Mouse (Mus musculus) activated CD4-positive, CD25-positive, alpha-beta regulatory T cell (primary cell): Measurements from ENCODE around the gene Phf3. TPM values are rescaled to one million over a fixed set of nuclear protein-coding genes. Genes with fewer than 3 reads are reported as not detected.

Experiments
- polyA plus RNA-seq, 2 experiments: library from polyadenylated mRNA; unstranded; fragments of 100-300 nt; shearing (Covaris generic); gene quantifications; one replicate each; pipeline ENCODE4 v1.2.1; 2017

The Phf3 gene
- 10 to 100 TPM; 68.0 to 82.4 TPM for polyA plus RNA-seq

GRCm38 (mm10) chr1:30873541-30874260 lies at the start of gene Phf3:
TSS of gene Phf3 (minus strand) at chr1:30873921.

Other genes with a start within 250 kb of the Phf3 start
- gene AC153137.1, start 104.0 kb upstream of the Phf3 start, polyA plus RNA-seq, result not detected